Mouse (Mus musculus) embryonic facial prominence, embryonic 13.5 days (tissue): ENCODE results near the gene Nat8f3. TPM values are rescaled to one million over a fixed set of nuclear protein-coding genes. Genes with fewer than 3 reads are reported as not detected.
"Not testable (repeated sequence)": the region's sequence is repeated elsewhere in the genome, so short reads cannot be mapped to it uniquely, and the experiment has no call there.

ENCODE experiments used
- ATAC-seq: fragments of 200-750 bp; cut with Nextera tagmentation; 2 replicates; pipeline ENCODE4 v1.8.0; 2017; ENCODE audit warnings: low read depth; ENCODE audit not compliant: insufficient number of reproducible peaks, insufficient read depth, low FRiP score, low TSS enrichment
- H3K27ac ChIP-seq: fragments of 300-500 bp; sonication (generic); 2 replicates; pipeline ENCODE4 v1.5.1; 2015; ENCODE audit warnings: moderate library complexity, mild to moderate bottlenecking, inconsistent platforms
- H3K27me3 ChIP-seq: fragments of 300-500 bp; sonication (generic); 2 replicates; pipeline ENCODE4 v1.6.1; 2015; ENCODE audit warnings: mild to moderate bottlenecking, inconsistent platforms
- H3K36me3 ChIP-seq: fragments of 300-500 bp; sonication (generic); 2 replicates; pipeline ENCODE4 v1.6.1; 2015; ENCODE audit warnings: mild to moderate bottlenecking, inconsistent platforms
- H3K4me1 ChIP-seq: fragments of 300-500 bp; sonication (generic); 2 replicates; pipeline ENCODE4 v1.6.1; 2015; ENCODE audit warnings: inconsistent platforms
- H3K4me2 ChIP-seq: fragments of 300-500 bp; sonication (generic); 2 replicates; pipeline ENCODE4 v1.6.1; 2015; ENCODE audit warnings: moderate library complexity, mild to moderate bottlenecking, inconsistent platforms
- H3K4me3 ChIP-seq: fragments of 300-500 bp; sonication (generic); 2 replicates; pipeline ENCODE4 v1.5.1; 2015; ENCODE audit warnings: mild to moderate bottlenecking, inconsistent platforms
- H3K9ac ChIP-seq: fragments of 300-500 bp; sonication (generic); 2 replicates; pipeline ENCODE4 v1.6.1; 2015; ENCODE audit warnings: mild to moderate bottlenecking, inconsistent platforms
- H3K9me3 ChIP-seq: fragments of 300-500 bp; sonication (generic); 2 replicates; pipeline ENCODE4 v1.6.1; 2016; ENCODE audit warnings: inconsistent platforms
- WGBS: fragments of 180-500 bp; shearing (Covaris S2); methylation state at CpG from one replicate; pipeline ENCODE4 v1.1.7; 2015; ENCODE audit warnings: mixed read lengths; 5-methylcytosine and 5-hydroxymethylcytosine counted together
- polyA plus RNA-seq: library from polyadenylated mRNA; unstranded; fragments of >200 nt; fragmentation: Nextera tagmentation; extraction: Ambion mirVana; gene quantifications from 2 replicates; pipeline ENCODE4 v1.2.1, GENCODE M21; 2015

Gene Nat8f3
- 0.22 TPM in 1 of 2 replicates, not detected in the other for polyA plus RNA-seq

DNA sequence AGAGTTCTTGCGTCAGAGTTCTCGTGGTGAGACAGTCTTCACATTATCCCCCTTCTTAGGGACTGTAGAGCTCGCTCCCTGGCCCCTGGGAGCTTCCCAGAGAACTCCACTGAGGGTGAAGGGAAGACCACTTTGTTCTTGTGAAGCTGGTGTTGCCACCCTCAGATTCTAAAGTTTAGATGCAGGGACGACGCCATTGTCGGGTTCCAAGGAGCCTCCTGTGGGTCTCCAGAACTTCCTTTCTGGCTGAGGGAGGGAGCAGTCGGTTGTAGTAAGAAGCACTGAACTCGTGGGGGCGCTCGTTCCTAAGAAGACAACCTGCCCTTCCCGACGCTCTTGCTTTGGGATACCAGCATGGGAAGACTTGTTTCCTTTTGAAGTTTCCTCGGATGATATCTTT is at the start of gene Nat8f3:
Nat8f3 (minus strand) TSS at position 223 of the 400 bp plus-strand sequence.
- H3K9me3 ChIP-seq, H3K27ac ChIP-seq, H3K4me2 ChIP-seq, H3K9ac ChIP-seq, ATAC-seq, H3K36me3 ChIP-seq, H3K27me3 ChIP-seq, H3K4me3 ChIP-seq, H3K4me1 ChIP-seq: not testable (repeated sequence)
- 62% methylated on average over 13 of the region's 13 CpGs for WGBS

DNA sequence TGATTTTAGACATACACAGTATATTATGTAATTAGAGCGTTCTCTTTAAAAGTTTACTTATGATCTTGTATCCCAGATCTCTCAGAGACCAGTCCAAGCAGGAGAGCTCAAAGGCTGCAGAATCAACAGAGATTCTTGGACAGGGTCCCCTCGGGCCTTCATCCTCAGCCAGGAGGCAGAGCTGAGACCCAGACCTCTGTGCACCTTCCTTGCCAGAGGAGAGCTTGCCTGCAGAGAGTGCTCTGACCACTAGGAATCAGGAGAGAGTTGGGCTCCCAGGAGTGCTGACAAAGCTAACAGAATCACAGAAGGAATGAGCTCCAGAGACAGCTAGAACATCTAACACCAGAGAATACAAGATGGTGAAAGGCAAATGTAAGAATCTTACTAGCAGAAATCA is 47.8 kb upstream of the Nat8f3 start:
- H3K27ac ChIP-seq, result no peak overlapping the region
- H3K27me3 ChIP-seq, result no peaks in the 10 kb centered on the region
- no peak overlapping the region for H3K4me3 ChIP-seq
- ATAC-seq, result no peak
- H3K9me3 ChIP-seq, result no peaks in the 10 kb centered on the region
- no peaks in the 10 kb centered on the region for H3K4me1 ChIP-seq
- no peak overlapping the region for H3K9ac ChIP-seq
- H3K36me3 ChIP-seq, result no peaks in the 10 kb centered on the region
- WGBS, result 87% methylated on average over 2 of the region's 2 CpGs
- no peak overlapping the region for H3K4me2 ChIP-seq

DNA sequence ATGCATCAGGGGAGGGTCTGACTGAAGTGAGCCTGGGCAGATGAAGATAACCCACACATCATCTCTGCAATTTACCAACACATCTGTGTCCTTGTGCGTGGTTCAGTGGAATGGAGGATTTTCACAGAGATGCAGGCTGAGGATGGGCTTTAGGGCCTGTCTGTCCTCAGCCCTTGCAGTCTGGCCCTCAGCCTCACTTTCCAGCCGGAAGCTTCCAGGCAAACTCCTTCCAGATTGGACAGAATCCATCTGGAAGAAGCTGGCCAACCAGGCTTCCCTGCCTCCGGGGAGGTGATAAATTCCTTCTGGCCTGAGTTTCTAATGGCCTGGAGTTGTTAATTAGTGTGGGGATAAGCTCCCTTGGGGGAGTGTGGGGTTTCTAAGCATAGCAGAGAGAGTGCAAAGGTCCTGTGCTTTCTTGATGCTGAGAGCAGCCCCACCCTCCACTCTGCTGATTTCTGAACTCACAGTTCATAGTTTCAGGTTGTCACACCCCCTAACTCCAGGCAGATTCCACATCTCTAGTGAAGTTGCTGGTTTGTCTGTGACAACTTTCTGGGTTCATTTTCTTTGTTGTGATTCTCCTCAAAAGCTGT is 45.5 kb upstream of the Nat8f3 start:
- not testable (repeated sequence) for H3K36me3 ChIP-seq, H3K4me2 ChIP-seq, H3K4me1 ChIP-seq, H3K4me3 ChIP-seq, H3K9me3 ChIP-seq, H3K27me3 ChIP-seq, ATAC-seq, H3K27ac ChIP-seq, H3K9ac ChIP-seq
- WGBS, result 55% methylated on average over 3 of the region's 3 CpGs

DNA sequence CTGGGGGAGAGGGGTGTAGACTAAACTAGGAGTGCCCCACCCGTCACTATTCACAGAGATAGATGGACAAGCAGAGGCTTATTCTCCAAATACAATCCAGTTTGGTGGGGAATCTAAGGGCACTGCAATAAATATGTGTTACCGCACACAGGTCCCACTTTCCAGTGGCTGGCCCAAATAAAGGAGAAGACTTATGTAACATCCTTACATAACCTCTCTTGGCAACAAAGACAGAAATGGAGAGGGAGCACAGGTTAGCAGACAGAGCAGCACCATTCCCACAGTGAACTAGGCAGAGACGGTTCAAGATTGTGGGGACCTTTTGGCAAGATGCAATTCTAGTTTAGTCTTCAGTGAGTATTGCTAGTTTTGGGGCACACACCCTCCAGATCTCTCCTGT is 45.0 kb upstream of the Nat8f3 start:
- not testable (repeated sequence) for H3K27me3 ChIP-seq, ATAC-seq, H3K36me3 ChIP-seq, H3K9ac ChIP-seq, H3K4me1 ChIP-seq, H3K9me3 ChIP-seq, H3K4me3 ChIP-seq, H3K27ac ChIP-seq, H3K4me2 ChIP-seq
- WGBS, result 96% methylated on average over 3 of the region's 3 CpGs

DNA sequence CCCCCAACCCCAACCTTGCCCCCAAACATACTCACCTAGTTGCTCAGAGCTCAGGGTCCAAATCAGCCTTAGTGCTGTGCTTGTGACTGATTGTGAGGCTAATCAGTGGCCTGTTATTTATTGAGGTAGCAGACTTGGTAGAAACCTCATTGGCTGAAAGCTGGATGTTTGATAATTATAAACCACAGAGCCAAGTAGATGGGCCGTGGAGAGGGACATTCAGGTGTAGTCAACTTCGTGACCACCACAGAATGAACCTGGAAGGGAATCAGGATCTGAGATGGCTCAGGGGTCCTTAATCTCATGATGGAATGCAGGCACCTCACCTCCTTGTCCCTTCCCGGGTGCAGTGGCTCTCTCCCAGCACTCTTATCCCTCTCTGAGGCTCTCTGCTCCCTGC is 44.2 kb upstream of the Nat8f3 start:
- not testable (repeated sequence) for H3K27me3 ChIP-seq, H3K4me2 ChIP-seq, H3K9ac ChIP-seq, H3K27ac ChIP-seq, H3K4me3 ChIP-seq, H3K9me3 ChIP-seq, H3K36me3 ChIP-seq, H3K4me1 ChIP-seq, ATAC-seq
- WGBS, result 75% methylated on average over 3 of the region's 3 CpGs

DNA sequence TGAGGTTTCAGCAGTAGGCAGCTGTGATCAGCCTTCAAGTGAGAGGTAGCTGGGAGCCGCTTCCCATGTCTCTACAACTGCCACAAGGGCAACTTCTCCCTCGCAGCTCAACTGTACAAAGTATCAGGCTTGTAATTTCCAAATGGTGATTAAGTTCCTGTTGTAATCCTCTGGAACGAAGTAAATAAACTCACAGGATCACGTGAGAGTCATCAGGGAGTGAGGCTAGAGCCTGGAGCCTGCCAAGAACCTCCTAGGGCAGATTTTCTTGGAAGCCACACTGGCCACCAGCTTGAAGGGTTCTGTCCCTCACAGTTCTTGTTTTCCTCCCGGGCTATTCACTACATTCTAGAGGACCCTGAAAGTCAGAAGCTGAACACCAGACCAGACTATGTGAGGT is 37.6 kb upstream of the Nat8f3 start:
- H3K4me3 ChIP-seq, H3K36me3 ChIP-seq, H3K27me3 ChIP-seq, H3K9ac ChIP-seq, H3K27ac ChIP-seq, H3K4me2 ChIP-seq, H3K4me1 ChIP-seq, H3K9me3 ChIP-seq, ATAC-seq: not testable (repeated sequence)
- WGBS, result 70% methylated on average over 5 of the region's 5 CpGs

DNA sequence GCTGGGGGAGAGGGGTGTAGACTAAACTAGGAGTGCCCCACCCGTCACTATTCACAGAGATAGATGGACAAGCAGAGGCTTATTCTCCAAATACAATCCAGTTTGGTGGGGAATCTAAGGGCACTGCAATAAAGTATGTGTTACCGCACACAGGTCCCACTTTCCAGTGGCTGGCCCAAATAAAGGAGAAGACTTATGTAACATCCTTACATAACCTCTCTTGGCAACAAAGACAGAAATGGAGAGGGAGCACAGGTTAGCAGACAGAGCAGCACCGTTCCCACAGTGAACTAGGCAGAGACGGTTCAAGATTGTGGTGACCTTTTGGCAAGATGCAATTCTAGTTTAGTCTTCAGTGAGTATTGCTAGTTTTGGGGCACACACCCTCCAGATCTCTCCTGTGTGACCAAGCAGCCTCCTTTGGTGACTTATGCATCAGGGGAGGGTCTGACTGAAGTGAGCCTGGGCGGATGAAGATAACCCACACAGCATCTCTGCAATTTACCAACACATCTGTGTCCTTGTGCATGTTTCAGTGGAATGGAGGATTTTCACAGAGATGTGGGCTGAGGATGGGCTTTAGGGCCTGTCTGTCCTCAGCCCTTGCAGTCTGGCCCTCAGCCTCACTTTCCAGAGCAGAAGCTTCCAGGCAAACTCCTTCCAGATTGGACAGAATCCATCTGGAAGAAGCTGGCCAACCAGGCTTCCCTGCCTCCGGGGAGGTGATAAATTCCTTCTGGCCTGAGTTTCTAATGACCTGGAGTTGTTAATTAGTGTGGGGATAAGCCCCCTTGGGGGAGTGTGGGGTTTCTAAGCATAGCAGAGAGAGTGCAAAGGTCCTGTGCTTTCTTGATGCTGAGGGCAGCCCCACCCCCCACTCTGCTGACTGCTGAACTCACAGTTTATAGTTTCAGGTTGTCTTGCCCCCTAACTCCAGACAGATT is 2.2 kb downstream of the Nat8f3 start:
- not testable (repeated sequence) for H3K36me3 ChIP-seq, H3K27me3 ChIP-seq, H3K9ac ChIP-seq, H3K27ac ChIP-seq, H3K4me1 ChIP-seq, ATAC-seq, H3K9me3 ChIP-seq, H3K4me2 ChIP-seq, H3K4me3 ChIP-seq
- WGBS, result 81% methylated on average over 6 of the region's 6 CpGs

DNA sequence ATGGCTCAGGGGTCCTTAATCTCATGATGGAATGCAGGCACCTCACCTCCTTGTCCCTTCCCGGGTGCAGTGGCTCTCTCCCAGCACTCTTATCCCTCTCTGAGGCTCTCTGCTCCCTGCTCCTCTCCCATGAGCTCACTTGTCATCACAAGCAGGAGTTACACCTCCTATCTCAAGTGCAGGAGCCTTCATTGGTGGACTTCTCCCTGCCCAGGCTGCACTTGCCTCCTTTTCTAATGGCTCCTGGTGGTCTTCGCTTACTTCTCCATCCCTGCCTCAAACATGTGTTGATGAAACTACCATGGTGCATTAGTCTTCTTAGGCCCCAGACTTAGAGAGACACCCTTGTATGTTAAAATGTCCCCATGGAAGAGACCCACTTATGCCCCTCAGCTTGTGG is 2.9 kb downstream of the Nat8f3 start:
- 64% methylated on average over 2 of the region's 2 CpGs for WGBS
- not testable (repeated sequence) for H3K4me1 ChIP-seq, ATAC-seq, H3K27ac ChIP-seq, H3K4me3 ChIP-seq, H3K9ac ChIP-seq, H3K27me3 ChIP-seq, H3K36me3 ChIP-seq, H3K4me2 ChIP-seq, H3K9me3 ChIP-seq

DNA sequence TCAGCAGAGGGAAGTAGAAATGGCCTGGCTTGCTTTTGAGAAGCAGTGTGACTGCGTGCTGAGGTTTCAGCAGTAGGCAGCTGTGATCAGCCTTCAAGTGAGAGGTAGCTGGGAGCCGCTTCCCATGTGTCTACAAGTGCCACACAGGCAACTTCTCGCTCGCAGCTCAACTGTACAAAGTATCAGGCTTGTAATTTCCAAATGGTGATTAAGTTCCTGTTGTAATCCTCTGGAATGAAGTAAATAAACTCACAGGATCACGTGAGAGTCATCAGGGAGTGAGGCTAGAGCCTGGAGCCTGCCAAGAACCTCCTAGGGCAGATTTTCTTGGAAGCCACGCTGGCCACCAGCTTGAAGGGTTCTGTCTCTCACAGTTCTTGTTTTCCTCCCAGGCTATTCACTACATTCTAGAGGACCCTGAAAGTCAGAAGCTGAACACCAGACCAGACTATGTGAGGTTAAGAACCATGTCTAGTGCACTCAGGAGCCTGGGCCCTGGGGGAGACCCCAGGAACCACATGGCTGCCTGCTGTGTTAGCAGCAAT is 9.8 kb downstream of the Nat8f3 start:
- ATAC-seq, H3K9me3 ChIP-seq, H3K27me3 ChIP-seq, H3K36me3 ChIP-seq, H3K4me3 ChIP-seq, H3K27ac ChIP-seq, H3K4me2 ChIP-seq, H3K9ac ChIP-seq, H3K4me1 ChIP-seq: not testable (repeated sequence)
- WGBS, result 58% methylated on average over 3 of the region's 6 CpGs

DNA sequence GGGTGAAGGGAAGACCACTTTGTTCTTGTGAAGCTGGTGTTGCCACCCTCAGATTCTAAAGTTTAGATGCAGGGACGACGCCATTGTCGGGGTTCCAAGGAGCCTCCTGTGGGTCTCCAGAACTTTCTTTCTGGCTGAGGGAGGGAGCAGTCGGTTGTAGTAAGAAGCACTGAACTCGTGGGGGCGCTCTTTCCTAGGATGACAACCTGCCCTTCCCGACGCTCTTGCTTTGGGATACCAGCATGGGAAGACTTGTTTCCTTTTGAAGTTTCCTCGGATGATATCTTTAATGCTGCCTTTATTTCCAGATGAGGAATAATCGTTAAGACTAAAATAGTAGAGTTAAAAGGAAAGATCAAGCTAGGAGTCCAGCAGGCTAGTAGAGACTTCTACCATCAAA is 52.4 kb downstream of the Nat8f3 start, which contains the start of gene Nat8f7:
Nat8f7 (minus strand) TSS at position 101 of the 400 bp plus-strand sequence.
- H3K27me3 ChIP-seq, H3K9me3 ChIP-seq, H3K4me3 ChIP-seq, H3K4me1 ChIP-seq, H3K36me3 ChIP-seq, ATAC-seq, H3K4me2 ChIP-seq, H3K27ac ChIP-seq, H3K9ac ChIP-seq: not testable (repeated sequence)
- 79% methylated on average over 10 of the region's 10 CpGs for WGBS

DNA sequence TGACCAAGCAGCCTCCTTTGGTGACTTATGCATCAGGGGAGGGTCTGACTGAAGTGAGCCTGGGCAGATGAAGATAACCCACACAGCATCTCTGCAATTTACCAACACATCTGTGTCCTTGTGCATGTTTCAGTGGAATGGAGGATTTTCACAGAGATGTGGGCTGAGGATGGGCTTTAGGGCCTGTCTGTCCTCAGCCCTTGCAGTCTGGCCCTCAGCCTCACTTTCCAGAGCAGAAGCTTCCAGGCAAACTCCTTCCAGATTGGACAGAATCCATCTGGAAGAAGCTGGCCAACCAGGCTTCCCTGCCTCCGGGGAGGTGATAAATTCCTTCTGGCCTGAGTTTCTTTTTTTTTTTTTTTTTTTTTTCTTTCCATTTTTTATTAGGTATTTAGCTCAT is 55.9 kb downstream of the Nat8f3 start:
- WGBS, result 70% methylated on average over 1 of the region's 1 CpGs
- H3K4me2 ChIP-seq, H3K27me3 ChIP-seq, H3K9ac ChIP-seq, H3K4me1 ChIP-seq, H3K36me3 ChIP-seq, H3K9me3 ChIP-seq, ATAC-seq, H3K4me3 ChIP-seq, H3K27ac ChIP-seq: not testable (repeated sequence)

DNA sequence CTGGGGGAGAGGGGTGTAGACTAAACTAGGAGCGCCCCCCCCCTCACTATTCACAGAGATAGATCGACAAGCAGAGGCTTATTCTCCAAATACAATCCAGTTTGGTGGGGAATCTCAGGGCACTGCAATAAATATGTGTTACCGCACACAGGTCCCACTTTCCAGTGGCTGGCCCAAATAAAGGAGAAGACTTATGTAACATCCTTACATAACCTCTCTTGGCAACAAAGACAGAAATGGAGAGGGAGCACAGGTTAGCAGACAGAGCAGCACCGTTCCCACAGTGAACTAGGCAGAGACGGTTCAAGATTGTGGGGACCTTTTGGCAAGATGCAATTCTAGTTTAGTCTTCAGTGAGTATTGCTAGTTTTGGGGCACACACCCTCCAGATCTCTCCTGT is 56.3 kb downstream of the Nat8f3 start:
- H3K9ac ChIP-seq, H3K4me2 ChIP-seq, H3K27me3 ChIP-seq, H3K36me3 ChIP-seq, H3K4me1 ChIP-seq, H3K9me3 ChIP-seq, H3K4me3 ChIP-seq, ATAC-seq, H3K27ac ChIP-seq: not testable (repeated sequence)
- 89% methylated on average over 5 of the region's 5 CpGs for WGBS
